Mouse (Mus musculus): ENCODE measurements at regions not wholly inside any gene's neighbourhood (a gene's known extent, or its start where the extent isn't known, plus 50 kb on each side); places are given as distances from the start of the nearest gene placed in this dataset.

- TF ChIP-seq POLR2A (IDR thresholded peaks at IDR 0.05; ENCODE audit: control insufficient read depth, extremely low read depth, insufficient read depth, low read length, poor library complexity) (no peak), CTCF (IDR thresholded peaks at IDR 0.05; ENCODE audit: borderline replicate concordance, control insufficient read depth, extremely low read depth, insufficient read depth, low read length, poor library complexity) (no peak)
Measured at GRCm38 (mm10) chr3:149097026-149097425, 106.7 kb upstream of the Adgrl2 start.

All from thymus, adult 2 months (tissue).